Mouse (Mus musculus) G1E (cell line): ENCODE data around the gene Tubb3. TPM values are rescaled to one million over a fixed set of nuclear protein-coding genes. Genes with fewer than 3 reads are reported as not detected.
"Not testable (repeated sequence)": the region's sequence is repeated elsewhere in the genome, so short reads cannot be mapped to it uniquely, and the experiment has no call there.

Source experiments
- ATAC-seq: 2 replicates; pipeline ENCODE4 v1.8.0; 2016; ENCODE audit warnings: mild to moderate bottlenecking; ENCODE audit not compliant: insufficient number of reproducible peaks, poor library complexity, low FRiP score, severe bottlenecking; ENCODE audit errors: extremely low read depth
- DNase-seq: peaks from one replicate; pipeline ENCODE4 v3.0.0; 2012; ENCODE audit warnings: low spot score
- H3K27me3 ChIP-seq: 2 replicates; pipeline ENCODE4 v1.6.1; 2012; ENCODE audit warnings: mild to moderate bottlenecking, low read length, inconsistent platforms; ENCODE audit not compliant: insufficient read depth
- H3K36me3 ChIP-seq: replicated peaks from 2 replicates; pipeline ENCODE3; 2012; ENCODE audit warnings: mild to moderate bottlenecking, inconsistent platforms
- H3K4me1 ChIP-seq: 2 replicates; pipeline ENCODE4 v1.6.1; 2012; ENCODE audit warnings: low read depth, low read length, inconsistent platforms, mixed read lengths; ENCODE audit not compliant: insufficient read depth
- H3K4me3 ChIP-seq: 2 replicates; pipeline ENCODE4 v1.5.1; 2012; ENCODE audit warnings: low read depth, mild to moderate bottlenecking, inconsistent platforms, low read length, moderate library complexity, mixed read lengths
- H3K9me3 ChIP-seq: replicated peaks from 2 replicates; pipeline ENCODE4 v1.6.1; 2012; ENCODE audit warnings: inconsistent platforms
- CTCF ChIP-seq: IDR thresholded peaks from 2 replicates; pipeline ENCODE4 v1.5.1; 2012; ENCODE audit warnings: low read depth, low read length, inconsistent platforms, mixed read lengths
- GATA1 ChIP-seq: IDR thresholded peaks from 2 replicates; pipeline ENCODE4 v1.6.1; 2012; ENCODE audit warnings: borderline replicate concordance, low read length, inconsistent platforms, mixed read lengths
- GATA2 ChIP-seq: IDR thresholded peaks from 2 replicates; pipeline ENCODE4 v1.6.1; 2012; ENCODE audit warnings: low read depth, low read length, inconsistent platforms, borderline replicate concordance
- POLR2AphosphoS5 ChIP-seq: IDR thresholded peaks from 2 replicates; pipeline ENCODE4 v1.6.1; 2012; ENCODE audit warnings: low read depth, low read length, inconsistent platforms; ENCODE audit not compliant: insufficient replicate concordance
- TAL1 ChIP-seq: conservative IDR thresholded peaks from 2 replicates; pipeline ENCODE4 v1.6.1; 2012; ENCODE audit warnings: low read depth, low read length, inconsistent platforms, mixed read lengths
- polyA plus RNA-seq: library from polyadenylated mRNA; stranded (reverse); fragments of >175 nt; gene quantifications from 2 replicates; pipeline ENCODE4 v1.2.3, GENCODE M21; 2012
- total RNA-seq, 2 experiments: library from RNA; stranded (forward) in 1 of 2; stranded (reverse) in 1 of 2; fragments of 200-1000 nt in 1 of 2; fragments of >200 nt in 1 of 2; fragmentation: Nextera tagmentation in 1 of 2; gene quantifications; 2 replicates each; pipeline ENCODE4 v1.2.3; 2014 to 2017

The Tubb3 gene
- total and polyA plus RNA-seq, 3 experiments: 0.22 to 0.71 TPM; not detected in 1

- TF ChIP-seq CTCF: no peak
- TF ChIP-seq GATA1: no peak
- no peak for TF ChIP-seq GATA2
- TF ChIP-seq POLR2AphosphoS5: no peak
- no peak for TF ChIP-seq TAL1
- Histone ChIP-seq H3K27me3 (no peaks in the 10 kb centered on the region), H3K9me3 (0 out of 2 replicates have a peak, but pooled peaks cover 2% of the 10 kb centered on the region), H3K36me3 (peaks cover 31% of the 10 kb centered on the region), H3K4me1 (peaks cover 45% of the 10 kb centered on the region), H3K4me3 (peak overlapping the region; percentile 81)
- ATAC-seq: no peak
- peak; percentile 31 for DNase-seq
These were observed 32.3 kb downstream of the Tubb3 start for GRCm38 (mm10) chr8:123443576-123443921.

DNA sequence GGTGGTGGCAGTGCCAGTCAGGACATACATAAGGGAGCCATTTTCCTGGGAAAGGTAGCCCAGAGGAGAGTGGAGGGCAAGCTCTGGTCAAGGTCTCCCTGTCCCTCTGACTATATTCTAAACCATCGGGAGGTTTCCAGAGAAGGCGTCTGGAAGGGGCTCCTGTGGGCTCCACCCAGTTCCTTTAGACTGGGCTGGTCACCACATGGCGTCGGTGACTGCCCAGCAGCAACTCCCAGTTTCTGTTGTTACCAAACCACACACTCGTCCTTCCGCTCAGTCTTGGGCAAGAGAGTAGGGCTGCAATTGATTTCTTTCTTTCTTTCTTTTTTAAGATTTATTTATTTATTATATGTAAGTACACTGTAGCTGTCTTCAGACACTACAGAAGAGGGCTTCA is 32.9 kb downstream of the Tubb3 start:
- Histone ChIP-seq H3K27me3 (no peaks in the 10 kb centered on the region), H3K36me3 (peaks cover 34% of the 10 kb centered on the region), H3K4me1 (peaks cover 51% of the 10 kb centered on the region), H3K9me3 (0 out of 2 replicates have a peak, but pooled peaks cover 2% of the 10 kb centered on the region), H3K4me3 (peak overlapping the region; percentile 81; the same call in 1 of the 2 replicates)
- no peak for ATAC-seq
- TF ChIP-seq GATA1: no peak
- TF ChIP-seq TAL1: no peak
- no peak for TF ChIP-seq CTCF
- TF ChIP-seq POLR2AphosphoS5: no peak
- no peak for TF ChIP-seq GATA2
- no peak for DNase-seq

DNA sequence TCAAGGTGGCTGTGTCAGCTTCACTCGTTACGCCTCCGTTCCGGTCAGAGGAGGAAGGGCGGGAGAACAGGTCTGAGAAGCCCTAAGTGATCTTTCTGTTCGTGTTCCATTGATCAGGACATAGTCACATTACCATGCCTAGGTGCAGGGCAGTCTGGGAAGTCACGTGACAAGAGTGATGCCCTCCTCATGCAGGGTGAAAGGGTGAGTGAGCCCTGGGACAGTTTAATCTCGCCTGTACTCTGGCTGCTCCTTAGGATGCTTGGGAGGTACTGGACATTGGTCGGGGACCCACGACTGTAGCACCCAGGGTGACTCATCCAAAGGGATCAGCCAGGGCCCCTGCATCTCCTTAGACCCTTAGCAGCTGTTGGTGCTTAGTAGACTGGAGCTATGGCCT is 34.8 kb downstream of the Tubb3 start:
- DNase-seq (no peak), ATAC-seq (no peak)
- no peaks in the 10 kb centered on the region for H3K9me3 ChIP-seq
- peaks cover 43% of the 10 kb centered on the region for H3K36me3 ChIP-seq
- no peaks in the 10 kb centered on the region for H3K27me3 ChIP-seq
- no peak overlapping the region for H3K4me3 ChIP-seq
- peaks cover 69% of the 10 kb centered on the region for H3K4me1 ChIP-seq
- TF ChIP-seq CTCF (no peak), GATA1 (no peak), GATA2 (no peak), TAL1 (no peak), POLR2AphosphoS5 (no peak)

DNA sequence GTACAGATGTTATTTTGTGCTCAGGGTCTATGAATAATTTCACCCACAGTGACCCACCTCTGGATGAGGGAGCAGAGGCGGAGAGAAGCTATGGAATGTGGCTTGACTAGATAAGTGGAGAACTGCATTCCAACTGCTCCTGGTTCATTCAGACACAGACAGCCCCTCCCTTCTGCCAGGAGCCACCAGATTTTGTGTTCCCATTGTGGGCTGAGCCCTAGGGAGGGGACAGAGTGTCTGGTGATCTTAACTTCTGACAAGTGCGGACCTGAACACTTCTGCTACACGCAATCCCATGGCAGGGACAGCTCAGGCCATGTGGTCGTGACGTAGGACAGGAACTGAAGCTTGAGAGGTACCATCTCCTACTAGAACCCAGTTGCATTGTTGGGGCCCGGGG is 35.6 kb downstream of the Tubb3 start:
- ATAC-seq: no peak
- no peak for TF ChIP-seq TAL1
- TF ChIP-seq GATA1: no peak
- TF ChIP-seq CTCF: no peak
- TF ChIP-seq GATA2: no peak
- TF ChIP-seq POLR2AphosphoS5: no peak
- Histone ChIP-seq H3K36me3 (peaks cover 48% of the 10 kb centered on the region), H3K4me1 (peaks cover 77% of the 10 kb centered on the region), H3K4me3 (no peak overlapping the region), H3K27me3 (no peaks in the 10 kb centered on the region), H3K9me3 (no peaks in the 10 kb centered on the region)
- DNase-seq: no peak

- ATAC-seq: peak; percentile 92
- Histone ChIP-seq H3K36me3 (peaks cover 78% of the 10 kb centered on the region), H3K4me3 (peak overlapping the region; percentile 57; the same call in 1 of the 2 replicates), H3K4me1 (peaks cover 68% of the 10 kb centered on the region), H3K27me3 (no peaks in the 10 kb centered on the region), H3K9me3 (no peaks in the 10 kb centered on the region)
- DNase-seq: peak; percentile 69
- TF ChIP-seq CTCF (no peak), POLR2AphosphoS5 (no peak), TAL1 (peak; percentile 86)
These were observed 39.6 kb downstream of the Tubb3 start for GRCm38 (mm10) chr8:123450783-123451182.

GRCm38 (mm10) chr8:123451747-123452146 is 40.5 kb downstream of the Tubb3 start:
- not testable (repeated sequence) for ATAC-seq, DNase-seq, H3K27me3 ChIP-seq, H3K4me3 ChIP-seq, H3K9me3 ChIP-seq
- H3K4me1 ChIP-seq: peaks cover 58% of the 10 kb centered on the region
- peaks cover 77% of the 10 kb centered on the region for H3K36me3 ChIP-seq

DNA sequence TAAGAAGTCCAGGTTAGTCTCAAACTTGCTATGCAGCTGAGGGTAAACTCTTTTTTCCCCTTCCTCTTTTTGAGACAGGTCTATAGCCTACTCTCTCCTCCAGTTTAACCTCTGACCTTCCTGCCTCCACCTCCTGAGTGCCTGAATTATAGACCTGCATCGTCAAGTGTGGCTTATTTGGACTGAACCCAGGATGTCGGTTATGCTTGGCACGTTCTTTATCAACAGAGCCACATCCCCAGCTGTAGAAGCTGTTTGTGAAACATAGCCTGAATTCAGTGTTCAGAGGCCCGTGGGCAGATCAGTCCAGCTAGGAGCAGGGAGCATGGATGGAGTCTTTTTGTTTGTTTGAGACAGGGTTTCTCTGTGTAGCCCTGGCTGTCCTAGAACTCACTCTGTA is 40.9 kb downstream of the Tubb3 start:
- Histone ChIP-seq H3K27me3 (no peaks in the 10 kb centered on the region; the same call in 1 of the 2 replicates), H3K4me1 (peaks cover 55% of the 10 kb centered on the region), H3K9me3 (no peaks in the 10 kb centered on the region), H3K36me3 (peaks cover 77% of the 10 kb centered on the region), H3K4me3 (no peak overlapping the region)
- TF ChIP-seq GATA2: no peak
- TF ChIP-seq GATA1: no peak
- TF ChIP-seq POLR2AphosphoS5: no peak
- TF ChIP-seq CTCF: no peak
- TF ChIP-seq TAL1: no peak
- DNase-seq (peak; percentile 24), ATAC-seq (no peak)
